Mouse (Mus musculus) NIH3T3 (cell line): ENCODE data around the gene Naip2.

Experiments
- DNase-seq: peaks from one replicate; pipeline ENCODE4 v3.0.0-alpha.2; 2012; ENCODE audit warnings: low read depth

Naip2 gene

GRCm38 (mm10) chr13:100107652-100108472, 94.0 kb downstream of the Naip2 start, which contains the start of gene Serf1:
Serf1 (plus strand) TSS chr13:100108012.
- peak; percentile 83 for DNase-seq

GRCm38 (mm10) chr13:100103748-100104254, 98.1 kb downstream of the Naip2 start, which contains the start of gene Bdp1:
Bdp1 (minus strand) TSS chr13:100104070.
- DNase-seq = peak; percentile 94

DNA sequence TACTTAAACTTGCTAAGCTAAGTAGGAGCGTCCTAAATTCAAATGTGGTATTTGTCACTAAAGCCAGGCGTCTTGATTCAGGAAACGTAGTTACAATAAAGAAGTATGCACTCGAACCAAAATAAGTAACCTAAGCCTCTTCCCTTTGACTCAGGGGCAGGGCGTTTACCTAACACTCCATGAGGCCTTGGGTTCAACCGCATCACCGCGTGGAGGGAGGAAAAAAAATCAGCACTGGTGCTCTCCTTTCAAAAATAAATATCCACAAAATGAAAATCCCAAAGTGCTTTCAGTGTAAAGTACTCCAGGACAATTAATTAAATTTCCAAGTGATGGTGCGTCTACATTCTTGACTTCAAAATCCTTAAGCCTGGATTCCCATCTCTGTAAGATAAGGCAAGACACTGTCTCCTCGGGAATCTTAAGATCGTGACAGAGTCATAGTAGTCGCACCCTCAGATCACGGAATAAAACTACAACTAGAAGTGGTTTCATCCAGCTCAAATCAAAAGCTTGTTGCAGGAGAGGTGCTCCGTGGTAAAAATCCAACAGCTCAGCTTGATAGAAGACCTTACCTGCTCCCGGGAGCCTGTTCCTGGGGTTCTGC, 98.7 kb downstream of the Naip2 start:
- DNase-seq = no peak

GRCm38 (mm10) chr13:100098808-100099207, 103.1 kb downstream of the Naip2 start:
- DNase-seq = no peak
